Mouse (Mus musculus): ENCODE measurements around the gene Cdca4. TPM values are rescaled to one million over a fixed set of nuclear protein-coding genes. Genes with fewer than 3 reads are reported as not detected.

Gene Cdca4
- total and polyA plus RNA-seq, 3 experiments, result 78.0 to 128 (median 78.0) TPM

DNA sequence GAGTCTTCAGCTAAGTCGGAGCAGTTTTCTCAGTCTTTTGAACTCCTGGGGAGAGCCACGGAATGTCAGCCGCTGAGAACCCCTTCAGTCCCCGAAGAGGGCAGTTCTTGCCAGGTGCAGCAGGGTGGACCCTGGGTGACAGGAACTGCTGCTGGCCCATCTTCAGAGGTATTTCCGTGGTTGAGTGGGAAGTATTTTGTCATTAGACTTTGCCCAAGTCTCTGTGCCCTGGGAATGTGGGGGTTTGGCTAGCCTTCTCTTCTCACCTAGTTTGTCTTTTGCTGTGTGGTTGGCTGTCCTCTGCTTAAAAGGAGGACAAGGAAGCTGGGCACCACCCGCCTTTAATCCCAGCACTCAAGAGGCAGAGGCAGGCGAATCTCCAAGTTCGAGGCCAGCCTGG lies 19.6 kb downstream of the Cdca4 start (continued):
- TF ChIP-seq MAZ (IDR thresholded peaks at IDR 0.05; ENCODE audit: low read depth, low read length), result no peak

DNA sequence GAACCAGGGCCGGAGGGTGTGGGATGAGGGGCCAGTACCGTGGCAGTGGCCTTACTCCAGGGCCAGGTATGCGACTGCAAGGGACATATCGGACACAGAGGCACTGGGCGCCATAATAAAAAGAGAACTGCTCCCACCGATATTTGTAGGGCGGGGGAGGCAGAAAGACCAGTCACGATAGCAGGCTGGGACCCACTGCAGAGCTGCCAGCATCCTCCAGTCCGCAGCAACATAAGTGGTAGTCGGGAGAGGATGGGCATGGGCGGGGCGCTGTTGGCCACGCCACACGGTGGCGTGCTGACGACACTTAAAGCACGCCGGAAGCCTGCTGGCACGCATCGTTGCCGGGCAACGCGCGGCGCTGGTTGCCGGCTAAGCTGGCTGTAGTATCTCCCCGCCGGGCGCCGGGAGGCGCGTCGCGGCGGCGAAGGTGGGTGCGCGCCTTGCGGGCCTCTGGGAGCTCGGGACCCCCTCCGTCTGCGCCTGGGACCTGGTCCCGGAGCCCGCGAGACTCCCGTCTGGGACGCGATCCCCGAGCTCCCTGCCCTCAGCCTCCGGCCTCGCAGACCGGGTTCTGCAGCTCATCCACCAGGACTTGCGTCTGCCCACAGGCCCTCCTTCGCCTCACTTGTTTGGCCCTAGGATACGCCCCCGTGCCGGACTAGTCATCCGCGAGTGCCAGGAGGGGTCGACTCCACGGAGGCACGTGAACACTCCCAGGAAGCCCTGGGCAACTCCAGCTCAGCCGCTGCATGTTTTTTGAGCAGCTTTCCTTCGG lies 20.4 kb downstream of the Cdca4 start, which contains the start of gene Clba1:
Gene Clba1 (plus strand): TSS at position 351 of the 778 bp plus-strand sequence.
- Histone ChIP-seq H3K27ac (ENCODE audit: insufficient read depth, low read depth) (no peak within 1 kb of the TSS), H3K4me2 (ENCODE audit: insufficient read depth, low read depth, poor library complexity, severe bottlenecking) (peak within 1 kb of the TSS; percentile 90), H3K27me3 (replicated peaks) (peaks cover 10% of the 10 kb centered on the region), H3K36me3 (replicated peaks in 1 of 2; ENCODE audit: control insufficient read depth in 1 of 2, insufficient read depth in 1 of 2, low read length in 1 of 2) (peaks cover 3 to 24% of the 10 kb centered on the region in 2 experiments), H3K9ac (ENCODE audit: insufficient read depth, low read depth) (peak within 1 kb of the TSS; percentile 67), H3K9me3 (replicated peaks; ENCODE audit: low read length) (no peaks in the 10 kb centered on the region), H3K4me1 (ENCODE audit: control insufficient read depth in 1 of 2, insufficient read depth in 2 of 2) (peaks cover 5 to 25% of the 10 kb centered on the region in 2 experiments; a peak in 3 of 4 replicates), H3K79me2 (replicated peaks; ENCODE audit: control insufficient read depth, extremely low read depth, insufficient read depth, poor library complexity, severe bottlenecking) (no peaks in the 10 kb centered on the region), H3K4me3 (replicated peaks in 1 of 3; ENCODE audit: low read depth in 2 of 3, low read length in 2 of 3, poor library complexity in 1 of 3) (peak within 1 kb of the TSS; percentile 47 to 64 (median 58))
- peak; percentile 87 for DNase-seq (ENCODE audit: extremely low read depth)
- TF ChIP-seq E2F4 (IDR thresholded peaks at IDR 0.05; ENCODE audit: insufficient replicate concordance, low read depth, low read length) (no peak), CHD1 (IDR thresholded peaks at IDR 0.05; ENCODE audit: low read depth, low read length) (no peak), HCFC1 (IDR thresholded peaks at IDR 0.05; ENCODE audit: low read depth, low read length) (peak; percentile 66), KAT2A (IDR thresholded peaks at IDR 0.05; ENCODE audit: insufficient replicate concordance, low read length) (no peak), USF2 (conservative IDR thresholded peaks at IDR 0.05; ENCODE audit: low read depth, low read length) (no peak), ZMIZ1 (IDR thresholded peaks at IDR 0.05; ENCODE audit: low read depth, low read length) (0 out of 2 replicates have a peak, but pooled peaks have one; percentile 15), EP300 (IDR thresholded peaks at IDR 0.05; ENCODE audit: low read length) (no peak), JUN (IDR thresholded peaks at IDR 0.05; ENCODE audit: insufficient read depth, low read depth, low read length) (no peak), ELF1 (IDR thresholded peaks at IDR 0.05; ENCODE audit: low read depth, low read length) (peak; percentile 80), MAX (IDR thresholded peaks at IDR 0.05; ENCODE audit: low read length) (no peak), BHLHE40 (IDR thresholded peaks at IDR 0.05; ENCODE audit: low read depth, low read length) (peak; percentile 64), RAD21 (IDR thresholded peaks at IDR 0.05; ENCODE audit: low read depth, low read length) (no peak; the same call in none of the 2 replicates), ZC3H11A (IDR thresholded peaks at IDR 0.05; ENCODE audit: low read depth, low read length) (no peak), TCF12 (IDR thresholded peaks at IDR 0.05; ENCODE audit: low read depth, low read length) (peak; percentile 10; the same call in 1 of the 2 replicates), CHD2 (IDR thresholded peaks at IDR 0.05; ENCODE audit: low read length) (no peak), CTCF (conservative IDR thresholded peaks at IDR 0.05 in 1 of 2, IDR thresholded peaks at IDR 0.05 in 1 of 2; ENCODE audit: low read depth in 2 of 2, low read length in 2 of 2) (peak in 1 of 2 experiments; percentile 18; a peak in 1 of 4 replicates), MAZ (IDR thresholded peaks at IDR 0.05; ENCODE audit: low read depth, low read length) (no peak), MYC (IDR thresholded peaks at IDR 0.05; ENCODE audit: low read depth, low read length) (no peak), SMC3 (IDR thresholded peaks at IDR 0.05; ENCODE audit: low read depth, low read length) (peak; percentile 5; the same call in 1 of the 2 replicates), POLR2A (IDR thresholded peaks at IDR 0.05; ENCODE audit: low read depth, low read length) (peak; percentile 66), IRF4 (IDR thresholded peaks at IDR 0.05; ENCODE audit: low read depth, low read length) (no peak), SIN3A (IDR thresholded peaks at IDR 0.05; ENCODE audit: low read length) (peak; percentile 84), MAFK (IDR thresholded peaks at IDR 0.05; ENCODE audit: insufficient replicate concordance, low read length) (no peak), NELFE (IDR thresholded peaks at IDR 0.05; ENCODE audit: low read depth, low read length) (peak; percentile 46; the same call in 1 of the 2 replicates), ETS1 (conservative IDR thresholded peaks at IDR 0.05; ENCODE audit: low read depth, low read length) (no peak), TBP (conservative IDR thresholded peaks at IDR 0.05; ENCODE audit: low read depth, low read length) (no peak), NRF1 (IDR thresholded peaks at IDR 0.05; ENCODE audit: low read depth, low read length) (peak; percentile 45; the same call in 1 of the 2 replicates), POLR2AphosphoS2 (IDR thresholded peaks at IDR 0.05; ENCODE audit: low read depth, low read length) (no peak), MXI1 (IDR thresholded peaks at IDR 0.05; ENCODE audit: low read depth, low read length) (peak; percentile 95)
- in situ Hi-C loops (cut with MboI; ENCODE audit: low pct_ligation_motif_present, low pct_unique_long_range_greater_than_20kb, low sequenced_read_pairs), result no loop called here
- dilution Hi-C loops (cut with MboI; ENCODE audit: extremely low pct_ligation_motif_present, extremely low pct_unique_long_range_greater_than_20kb, low sequenced_read_pairs), result no loop called here
